Comparison of ENCODE assay signal across 13 mouse cellular contexts in genomic region chr2:131663199-131663809, GRCm38 (mm10).
"Had no signal": no experiment of that assay in that cellular context is flagged by ENCODE, and none has a peak within 500 bp of the region (broad histone marks: within the 10 kb centered on the region; RNA-seq: fewer than 3 reads in every experiment).

No protein-coding gene starts in this region.

- H3K27ac ChIP-seq: layer of hippocampus, adult 2 months; limb, embryonic 13.5 days; liver, embryonic 14.5 days; midbrain, embryonic 10.5 days; neural tube, embryonic 12.5 days; stomach, postnatal 0 days had no signal

- H3K36me3 ChIP-seq: limb, embryonic 13.5 days; midbrain, embryonic 10.5 days; neural tube, embryonic 12.5 days had no signal

- ATAC-seq: hindbrain, embryonic 16.5 days; inflammation-experienced regulatory T-cells, adult 6 months; intestine, postnatal 0 days had no signal

- H3K9ac ChIP-seq: limb, embryonic 13.5 days; liver, embryonic 14.5 days; neural tube, embryonic 12.5 days had no signal

- H3K4me1 ChIP-seq: limb, embryonic 13.5 days; midbrain, embryonic 10.5 days; neural tube, embryonic 12.5 days had no signal

- H3K4me2 ChIP-seq: limb, embryonic 13.5 days; neural tube, embryonic 12.5 days had no signal

- H3K27me3 ChIP-seq: limb, embryonic 13.5 days; neural tube, embryonic 12.5 days had no signal

- H3K9me3 ChIP-seq: midbrain, embryonic 10.5 days; neural tube, embryonic 12.5 days had no signal

- DNase-seq: kidney, postnatal 4 days; midbrain, embryonic 14.5 days; thymus, postnatal 4 days had no signal

- H3K4me3 ChIP-seq: layer of hippocampus, adult 2 months; limb, embryonic 13.5 days; midbrain, embryonic 10.5 days; myocyte; neural tube, embryonic 12.5 days had no signal
